Mouse (Mus musculus) embryonic fibroblast, embryonic 13.5 days (primary cell): Measurements from ENCODE around the gene Hbb-bt.
"Not testable (repeated sequence)": the region's sequence is repeated elsewhere in the genome, so short reads cannot be mapped to it uniquely, and the experiment has no call there.

Source experiments
- CTCF ChIP-seq: IDR thresholded peaks from 2 replicates; pipeline ENCODE4 v1.5.1; 2011; ENCODE audit warnings: mild to moderate bottlenecking, control low read depth, low read length, moderate library complexity, borderline replicate concordance; ENCODE audit not compliant: insufficient read depth
- POLR2A ChIP-seq: IDR thresholded peaks from 2 replicates; pipeline ENCODE4 v1.6.1; 2011; ENCODE audit warnings: low read depth, mild to moderate bottlenecking, control low read depth, low read length, moderate library complexity

DNA sequence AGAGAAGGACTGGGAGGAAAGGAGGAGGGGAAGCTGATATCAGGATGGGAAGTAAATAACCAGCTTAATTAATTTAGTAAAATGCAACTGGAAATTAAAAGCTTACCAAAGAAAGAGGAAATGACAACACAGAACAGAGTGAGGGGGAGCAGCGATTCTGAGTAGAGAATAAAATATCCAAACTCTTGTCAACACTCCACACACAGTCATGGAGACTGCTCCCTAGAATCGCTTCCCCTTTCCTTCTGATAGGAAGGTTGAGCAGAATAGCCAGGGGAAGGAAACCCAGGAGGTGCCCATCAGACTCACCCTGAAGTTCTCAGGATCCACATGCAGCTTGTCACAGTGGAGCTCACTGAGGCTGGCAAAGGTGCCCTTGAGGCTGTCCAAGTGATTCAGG is 13.3 kb upstream of the Hbb-bt start:
- not testable (repeated sequence) for TF ChIP-seq CTCF, POLR2A
